Mouse (Mus musculus) MEL (cell line): Measurements from ENCODE around the gene Neto2. TPM values are rescaled to one million over a fixed set of nuclear protein-coding genes. Genes with fewer than 3 reads are reported as not detected.

Experiments used
- DNase-seq: peaks from one replicate; pipeline ENCODE4 v3.0.0; 2011; ENCODE audit warnings: low read depth, low spot score
- H3K27ac ChIP-seq: 2 replicates; pipeline ENCODE4 v1.5.1; 2012; ENCODE audit warnings: low read depth, mild to moderate bottlenecking, control low read depth, low read length, moderate library complexity; ENCODE audit not compliant: control insufficient read depth
- H3K27me3 ChIP-seq, 2 experiments: fragments of 150-350 bp in 1 of 2; sonication (generic) in 1 of 2; 2 replicates each; pipeline ENCODE4 v1.6.1; 2012; ENCODE audit warnings: low read length in 2 of 2, mild to moderate bottlenecking in 2 of 2, improper control_type of control experiment in 1 of 2, moderate library complexity in 1 of 2; ENCODE audit not compliant: insufficient read depth in 2 of 2, control insufficient read depth in 1 of 2
- H3K36me3 ChIP-seq, 2 experiments: 2 replicates each; pipeline ENCODE4 v1.6.1; 2012 to 2014; ENCODE audit warnings: low read length in 2 of 2, improper control_type of control experiment in 1 of 2, inconsistent platforms in 1 of 2, mild to moderate bottlenecking in 1 of 2; ENCODE audit not compliant: insufficient read depth in 2 of 2, control insufficient read depth in 1 of 2
- H3K4me1 ChIP-seq, 2 experiments: fragments of 150-350 bp in 1 of 2; sonication (generic) in 1 of 2; 2 replicates each; pipeline ENCODE4 v1.6.1; 2012; ENCODE audit warnings: low read length in 2 of 2, improper control_type of control experiment in 1 of 2, mild to moderate bottlenecking in 1 of 2; ENCODE audit not compliant: insufficient read depth in 2 of 2, control insufficient read depth in 1 of 2
- H3K4me3 ChIP-seq, 2 experiments: fragments of 150-350 bp in 1 of 2; sonication (generic) in 1 of 2; 2 replicates each; pipeline ENCODE4 v1.5.1; 2012; ENCODE audit warnings: low read depth in 2 of 2, low read length in 2 of 2, mild to moderate bottlenecking in 2 of 2, moderate library complexity in 2 of 2, control low read depth in 1 of 2, improper control_type of control experiment in 1 of 2; ENCODE audit not compliant: control insufficient read depth in 1 of 2, insufficient read depth in 1 of 2
- H3K79me2 ChIP-seq: 2 replicates; pipeline ENCODE4 v1.6.1; 2012; ENCODE audit warnings: mild to moderate bottlenecking, low read length, moderate library complexity; ENCODE audit not compliant: control insufficient read depth, poor library complexity, insufficient read depth
- H3K9ac ChIP-seq: 2 replicates; pipeline ENCODE4 v1.6.1; 2012; ENCODE audit warnings: low read depth, mild to moderate bottlenecking, control low read depth, low read length, moderate library complexity; ENCODE audit not compliant: control insufficient read depth, poor library complexity, severe bottlenecking
- H3K9me3 ChIP-seq: fragments of 150-350 bp; sonication (generic); replicated peaks from 2 replicates; pipeline ENCODE4 v1.6.1; 2012; ENCODE audit warnings: mild to moderate bottlenecking, low read length, improper control_type of control experiment, moderate library complexity; ENCODE audit not compliant: insufficient read depth
- BHLHE40 ChIP-seq: IDR thresholded peaks from 2 replicates; pipeline ENCODE4 v1.6.1; 2012; ENCODE audit warnings: low read depth, mild to moderate bottlenecking, inconsistent platforms, low read length, improper control_type of control experiment, borderline replicate concordance
- CTCF ChIP-seq, 3 experiments: IDR thresholded peaks in 2 of 3; conservative IDR thresholded peaks in 1 of 3; 2 replicates each; pipeline ENCODE4 v1.5.1; 2011 to 2012; ENCODE audit warnings: low read length in 3 of 3, low read depth in 2 of 3, mild to moderate bottlenecking in 2 of 3, improper control_type of control experiment in 1 of 3, inconsistent platforms in 1 of 3, mixed read lengths in 1 of 3, moderate library complexity in 1 of 3; ENCODE audit not compliant: control insufficient read depth in 1 of 3, insufficient read depth in 1 of 3, poor library complexity in 1 of 3, severe bottlenecking in 1 of 3
- MAX ChIP-seq: IDR thresholded peaks from 2 replicates; pipeline ENCODE4 v1.6.1; 2011; ENCODE audit warnings: low read length, improper control_type of control experiment
- MXI1 ChIP-seq: IDR thresholded peaks from 2 replicates; pipeline ENCODE4 v1.6.1; 2011; ENCODE audit warnings: mild to moderate bottlenecking, low read depth, low read length, improper control_type of control experiment
- MYB ChIP-seq: IDR thresholded peaks from 2 replicates; pipeline ENCODE4 v1.6.1; 2011; ENCODE audit warnings: mild to moderate bottlenecking, low read depth, low read length, improper control_type of control experiment
- MYC ChIP-seq: IDR thresholded peaks from 2 replicates; pipeline ENCODE4 v1.6.1; 2011; ENCODE audit warnings: low read depth, mild to moderate bottlenecking, low read length, improper control_type of control experiment, moderate library complexity
- NRF1 ChIP-seq: IDR thresholded peaks from 2 replicates; pipeline ENCODE4 v1.6.1; 2014; ENCODE audit warnings: low read depth, mild to moderate bottlenecking, inconsistent platforms, low read length, improper control_type of control experiment, moderate library complexity; ENCODE audit not compliant: poor library complexity, insufficient read depth, severe bottlenecking
- POLR2AphosphoS5 ChIP-seq: IDR thresholded peaks from 2 replicates; pipeline ENCODE4 v1.6.1; 2012; ENCODE audit warnings: low read depth, borderline replicate concordance, mild to moderate bottlenecking, inconsistent platforms, low read length, moderate library complexity, mixed read lengths
- RAD21 ChIP-seq: IDR thresholded peaks from 2 replicates; pipeline ENCODE4 v1.6.1; 2011; ENCODE audit warnings: mild to moderate bottlenecking, low read depth, low read length, improper control_type of control experiment
- SMC3 ChIP-seq: IDR thresholded peaks from 2 replicates; pipeline ENCODE4 v1.6.1; 2011; ENCODE audit warnings: low read depth, low read length, improper control_type of control experiment
- USF1 ChIP-seq: IDR thresholded peaks from 2 replicates; pipeline ENCODE4 v1.6.1; 2014; ENCODE audit warnings: low read depth, mild to moderate bottlenecking, inconsistent platforms, low read length, improper control_type of control experiment, moderate library complexity
- ZC3H11A ChIP-seq: IDR thresholded peaks from 2 replicates; pipeline ENCODE4 v1.6.1; 2012; ENCODE audit warnings: low read depth, mild to moderate bottlenecking, inconsistent platforms, low read length, improper control_type of control experiment
- ZKSCAN1 ChIP-seq: IDR thresholded peaks from 2 replicates; pipeline ENCODE4 v1.6.1; 2012; ENCODE audit warnings: low read depth, mild to moderate bottlenecking, inconsistent platforms, low read length, improper control_type of control experiment, moderate library complexity
- ZNF384 ChIP-seq: IDR thresholded peaks from 2 replicates; pipeline ENCODE4 v1.6.1; 2012; ENCODE audit warnings: low read depth, mild to moderate bottlenecking, inconsistent platforms, low read length, improper control_type of control experiment
- polyA plus RNA-seq, 2 experiments: library from polyadenylated mRNA; stranded (reverse) in 1 of 2; unstranded in 1 of 2; fragments of >175 nt in 1 of 2; fragments of >200 nt in 1 of 2; gene quantifications; 2 replicates each; pipeline versions ENCODE4 v1.2.1 to v1.2.4; 2012; ENCODE audit warnings: low replicate concordance in 2 of 2, low read depth in 1 of 2; ENCODE audit not compliant: insufficient read length in 2 of 2, insufficient read depth in 1 of 2, missing spikeins in 1 of 2
- total RNA-seq: library from RNA; depleted of rRNA; stranded (reverse); fragments of 300-350 nt; gene quantifications from 2 replicates; pipeline ENCODE4 v1.2.3, GENCODE M21; 2012

Gene Neto2
- total and polyA plus RNA-seq, 3 experiments: 3.2 to 4.3 TPM; not detected in 1

DNA sequence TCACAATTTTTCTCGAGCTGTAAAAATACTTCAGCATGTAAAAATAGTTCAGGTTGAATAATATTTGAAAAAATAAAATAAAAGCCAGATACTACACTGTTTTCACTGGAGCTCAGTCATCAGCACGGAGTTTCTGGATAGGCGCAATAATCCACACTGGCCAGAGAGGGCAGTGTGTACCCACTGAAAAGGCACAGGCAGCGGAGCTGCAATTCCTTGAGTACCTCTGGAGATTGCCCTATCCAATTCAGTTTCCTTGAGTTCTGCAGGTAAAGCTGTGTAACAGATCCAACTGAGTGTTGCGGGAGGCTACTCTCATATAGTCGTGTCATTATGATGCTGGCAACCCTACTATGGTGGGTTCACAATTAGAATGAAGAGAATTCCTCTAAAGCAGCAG, 1.7 kb downstream of the Neto2 start:
- Histone ChIP-seq H3K27me3 (no peaks in the 10 kb centered on the region), H3K9ac (peak overlapping the region; percentile 40; the same call in 1 of the 2 replicates)

DNA sequence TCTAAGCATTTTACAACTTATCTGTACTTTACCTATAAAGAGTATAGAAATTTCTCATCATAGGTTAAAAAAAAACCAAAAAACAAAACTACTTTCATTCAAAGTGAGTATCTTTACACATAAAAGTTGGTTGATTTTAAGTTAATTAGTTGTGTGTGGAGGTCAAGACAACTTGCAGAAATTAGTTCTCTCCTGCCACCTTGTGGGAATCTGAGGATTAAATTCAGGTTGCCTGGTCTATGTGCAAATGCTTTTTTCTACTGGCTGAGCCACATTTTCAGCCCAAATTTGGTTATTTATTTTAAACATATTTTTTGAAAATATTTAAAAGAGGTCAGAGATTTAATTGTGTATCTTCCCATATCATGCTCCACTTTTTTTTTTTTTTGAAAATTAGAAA, 35.6 kb downstream of the Neto2 start:
- H3K4me1 ChIP-seq: no peaks in the 10 kb centered on the region
- no peaks in the 10 kb centered on the region for H3K79me2 ChIP-seq
- H3K27me3 ChIP-seq: no peaks in the 10 kb centered on the region
- no peak overlapping the region for H3K4me3 ChIP-seq
- no peak for TF ChIP-seq POLR2AphosphoS5
- TF ChIP-seq RAD21: peak; percentile 85
- peak; percentile 25; the same call in 1 of the 2 replicates for TF ChIP-seq ZNF384
- peak; percentile 83 for TF ChIP-seq ZC3H11A
- no peak for TF ChIP-seq MXI1
- peak; percentile 81 for TF ChIP-seq SMC3
- TF ChIP-seq CTCF (IDR thresholded peaks at IDR 0.05 in 2 of 3, conservative IDR thresholded peaks at IDR 0.05 in 1 of 3; ENCODE audit: control insufficient read depth in 1 of 3, insufficient read depth in 1 of 3, low read depth in 2 of 3, low read length in 3 of 3, poor library complexity in 1 of 3, severe bottlenecking in 1 of 3): peak; percentile 14 to 80 (median 29); a peak in 3 of 6 replicates
- TF ChIP-seq, all 39 proteins: peak for 5
- Histone ChIP-seq H3K9ac (no peak overlapping the region), H3K27ac (no peak overlapping the region), H3K36me3 (no peaks in the 10 kb centered on the region; a peak in 1 of 4 replicates), H3K9me3 (no peaks in the 10 kb centered on the region)
- DNase-seq: peak; percentile 75

More for the DNA sequence above, 1.7 kb downstream of the Neto2 start:
- TF ChIP-seq MYB (no peak), SMC3 (peak; percentile 81), ZC3H11A (peak; percentile 90), MYC (0 out of 2 replicates have a peak, but pooled peaks have one; percentile 38), ZNF384 (no peak), RAD21 (peak; percentile 97), ZKSCAN1 (no peak), CTCF (IDR thresholded peaks at IDR 0.05 in 2 of 3, conservative IDR thresholded peaks at IDR 0.05 in 1 of 3; ENCODE audit: control insufficient read depth in 1 of 3, insufficient read depth in 1 of 3, low read depth in 2 of 3, low read length in 3 of 3, poor library complexity in 1 of 3, severe bottlenecking in 1 of 3) (peak; percentile 82 to 91 (median 87)), NRF1 (no peak)
- DNase-seq: peak; percentile 89
- Histone ChIP-seq H3K4me3 (peak overlapping the region; percentile 39 to 52; a peak in 3 of 4 replicates), H3K79me2 (peaks cover 3% of the 10 kb centered on the region; the same call in 1 of the 2 replicates), H3K9me3 (no peaks in the 10 kb centered on the region), H3K4me1 (peaks cover 4 to 5% of the 10 kb centered on the region in 2 experiments; a peak in 3 of 4 replicates), H3K36me3 (peaks cover 0 to 11% of the 10 kb centered on the region in 2 experiments; a peak in 2 of 4 replicates), H3K27ac (no peak overlapping the region)

DNA sequence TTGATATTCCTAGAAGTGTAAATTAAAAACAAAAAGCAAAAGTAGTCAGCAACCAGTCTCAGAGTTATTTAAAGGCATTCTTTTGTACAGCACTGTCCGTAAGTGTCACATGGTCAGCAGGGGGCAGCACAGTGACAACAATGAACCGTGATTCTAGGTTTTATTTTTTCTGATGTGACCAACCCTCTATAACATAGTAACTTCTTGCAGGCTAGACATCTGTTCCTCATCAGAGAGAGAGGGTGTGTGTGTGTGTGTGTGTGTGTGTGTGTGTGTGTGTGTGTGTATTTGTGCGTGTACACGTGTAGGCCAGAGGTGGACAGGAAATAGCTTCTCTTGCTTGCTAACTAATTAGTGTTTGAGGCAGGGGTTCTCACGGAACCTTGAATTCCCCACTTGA, 38.7 kb downstream of the Neto2 start:
- Histone ChIP-seq H3K27me3 (no peaks in the 10 kb centered on the region), H3K79me2 (no peaks in the 10 kb centered on the region), H3K9me3 (no peaks in the 10 kb centered on the region), H3K9ac (no peak overlapping the region), H3K4me3 (no peak overlapping the region), H3K4me1 (no peaks in the 10 kb centered on the region), H3K27ac (no peak overlapping the region), H3K36me3 (no peaks in the 10 kb centered on the region; a peak in 2 of 4 replicates)
- TF ChIP-seq SMC3 (peak; percentile 70), ZC3H11A (peak; percentile 65), MAX (peak; percentile 47; the same call in 1 of the 2 replicates), ZKSCAN1 (no peak), BHLHE40 (no peak), CTCF (IDR thresholded peaks at IDR 0.05 in 2 of 3, conservative IDR thresholded peaks at IDR 0.05 in 1 of 3; ENCODE audit: control insufficient read depth in 1 of 3, insufficient read depth in 1 of 3, low read depth in 2 of 3, low read length in 3 of 3, poor library complexity in 1 of 3, severe bottlenecking in 1 of 3) (peak; percentile 32 to 82 (median 69)), ZNF384 (0 out of 2 replicates have a peak, but pooled peaks have one; percentile 47), USF1 (peak; percentile 44; the same call in 1 of the 2 replicates), RAD21 (peak; percentile 74)
- peak; percentile 74 for DNase-seq
